Comparison of ENCODE assay signal across 11 mouse cellular contexts in the genomic region with DNA sequence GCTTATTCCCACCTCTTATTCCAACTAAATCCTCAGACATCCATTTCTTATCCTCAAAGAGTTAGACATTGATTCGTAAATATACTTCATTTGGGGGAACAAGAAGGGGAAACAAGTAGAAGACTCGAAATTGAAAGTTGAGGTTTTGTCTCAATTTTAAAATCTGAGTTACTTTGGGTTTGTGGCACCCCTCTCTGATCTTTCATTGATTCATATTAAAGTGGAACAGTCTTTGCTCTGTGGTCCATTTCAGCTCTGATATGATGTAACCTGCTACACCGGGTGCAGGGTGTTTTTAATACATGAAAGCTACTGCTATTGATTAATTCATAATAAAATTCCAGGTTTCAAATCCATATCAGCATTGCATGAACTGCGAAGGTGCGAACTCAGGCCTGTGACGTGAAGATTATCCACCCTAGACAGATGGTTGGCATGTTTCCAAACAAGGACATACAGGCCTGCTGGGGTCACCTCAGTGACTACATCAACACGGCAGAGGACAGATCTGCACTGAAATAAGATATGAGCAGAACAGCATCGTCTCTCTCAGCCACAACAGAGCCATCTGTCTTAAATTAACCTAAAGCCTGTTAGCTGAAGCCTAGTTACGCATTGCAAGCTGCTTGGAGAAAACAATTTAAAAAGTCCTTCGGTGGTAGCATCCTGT.
DNase-seq lines count a peak whose midpoint lies in the region; ATAC-seq and TF ChIP-seq lines count a peak whose summit lies in the region.
"Had no signal": no experiment of that assay in that cellular context is flagged by ENCODE, and none has a peak within 500 bp of the region (broad histone marks: within the 10 kb centered on the region; RNA-seq: fewer than 3 reads in every experiment).

No protein-coding gene starts in this region.

- H3K27me3 ChIP-seq in forebrain, postnatal 0 days (ENCODE audit: insufficient read depth, low read length) = no peaks in the 10 kb centered on the region
- H3K27me3 ChIP-seq: stomach, embryonic 15.5 days had no signal

- 59% methylated on average over 10 of the region's 10 CpGs for WGBS in forebrain, postnatal 0 days

- no peaks in the 10 kb centered on the region for H3K9me3 ChIP-seq in forebrain, postnatal 0 days (ENCODE audit: low read length)
- H3K9me3 ChIP-seq: stomach, embryonic 15.5 days had no signal

- peak; percentile 72 for ATAC-seq in forebrain, postnatal 0 days
- no peak for ATAC-seq in megakaryocyte-erythroid progenitor cell, adult 5-6 weeks (replicated peaks; ENCODE audit: low FRiP score, low TSS enrichment, poor library complexity, severe bottlenecking)

- no peak overlapping the region for H3K9ac ChIP-seq in forebrain, postnatal 0 days
- H3K9ac ChIP-seq: lung, embryonic 14.5 days; stomach, embryonic 15.5 days had no signal

- no peaks in the 10 kb centered on the region for H3K4me1 ChIP-seq in forebrain, postnatal 0 days (ENCODE audit: insufficient read depth)
- H3K4me1 ChIP-seq: stomach, embryonic 15.5 days had no signal

- no peak for TF ChIP-seq CTCF in forebrain, postnatal 0 days (IDR thresholded peaks at IDR 0.05; ENCODE audit: low read depth)

- H3K4me2 ChIP-seq in forebrain, postnatal 0 days (ENCODE audit: low read depth) = no peak overlapping the region
- H3K4me2 ChIP-seq: lung, embryonic 14.5 days; stomach, embryonic 15.5 days had no signal

- no peak overlapping the region for H3K4me3 ChIP-seq in forebrain, postnatal 0 days (ENCODE audit: low read depth, low read length)
- H3K4me3 ChIP-seq: erythroblast, embryonic 14.5 days; stomach, embryonic 15.5 days had no signal

- peak; percentile 2 for DNase-seq in layer of hippocampus, adult 9-11 months
- no peak for DNase-seq in layer of hippocampus, postnatal 25 days (ENCODE audit: extremely low spot score in 1 of 2, low spot score in 1 of 2)
- DNase-seq in brain, embryonic 18.5 days (ENCODE audit: low read depth, low spot score) = peak; percentile 2
- DNase-seq in forebrain, postnatal 0 days = no peak
- peak; percentile 20 for DNase-seq in naive thymus-derived CD4-positive, alpha-beta T cell, adult 2 months (ENCODE audit: low read depth)
- DNase-seq in heart, adult 9 months (ENCODE audit: low spot score in 2 of 2) = no peak
- DNase-seq: kidney, postnatal 14 days; lung, embryonic 14.5 days had no signal

- no peaks in the 10 kb centered on the region for H3K36me3 ChIP-seq in forebrain, postnatal 0 days (ENCODE audit: insufficient read depth)
- H3K36me3 ChIP-seq: stomach, embryonic 15.5 days had no signal

- no peak overlapping the region for H3K27ac ChIP-seq in forebrain, postnatal 0 days (ENCODE audit: low read depth, low read length)
- H3K27ac ChIP-seq: stomach, embryonic 15.5 days had no signal

Comparison
In these comparisons a context has a peak if more than half of its experiments do, and no peak if none do; other contexts are left out.
1. DNase-seq: peak in layer of hippocampus, adult 9-11 months (single experiment), brain, embryonic 18.5 days (single experiment) and naive thymus-derived CD4-positive, alpha-beta T cell, adult 2 months (single experiment); none in layer of hippocampus, postnatal 25 days (0 of 2), forebrain, postnatal 0 days (single experiment) and heart, adult 9 months (0 of 2).